Mouse (Mus musculus): ENCODE results near the gene Dennd4a.

DNA sequence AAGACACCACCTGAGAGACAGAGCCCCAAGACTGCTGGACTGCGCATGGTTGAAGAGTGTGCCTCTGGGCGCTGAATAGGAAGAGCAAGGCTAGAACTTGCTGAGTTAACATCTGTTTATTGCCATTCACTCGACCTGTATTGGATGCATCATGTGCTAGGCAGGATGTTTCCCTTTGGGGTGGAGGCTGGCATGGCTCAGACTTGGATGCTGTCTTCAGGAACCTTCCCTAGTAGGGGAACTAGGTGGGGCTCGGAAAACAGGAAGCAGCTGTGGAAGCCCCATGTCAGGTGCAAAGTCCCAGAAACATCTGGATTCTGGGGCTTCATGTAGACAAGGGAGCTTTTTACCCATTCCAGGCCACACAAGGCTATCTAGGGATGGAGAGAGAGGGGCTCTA, 119.1 kb downstream of the Dennd4a start:
- TF ChIP-seq CTCF (IDR thresholded peaks at IDR 0.05; ENCODE audit: borderline replicate concordance, insufficient read depth, low read depth, low read length) (no peak), POLR2A (IDR thresholded peaks at IDR 0.05; ENCODE audit: borderline replicate concordance, insufficient read depth, low read length) (no peak)

All from cerebellum, adult 2 months (tissue).